In genomic region chr3:109683608-109684295, GRCm38 (mm10) we compare ENCODE assay signal across 14 mouse cellular contexts.
A peak's percentile ranks its signal among the peaks of the same experiment; 100 is the strongest.
DNase-seq lines count a peak whose midpoint lies in the region; ATAC-seq and TF ChIP-seq lines count a peak whose summit lies in the region.
"Had no signal": no experiment of that assay in that cellular context is flagged by ENCODE, and none has a peak within 500 bp of the region (broad histone marks: within the 10 kb centered on the region; RNA-seq: fewer than 3 reads in every experiment).

No protein-coding gene starts in this region.

- H3K36me3 ChIP-seq in forebrain, embryonic 15.5 days = no peaks in the 10 kb centered on the region
- no peaks in the 10 kb centered on the region for H3K36me3 ChIP-seq in forebrain, embryonic 12.5 days (replicated peaks)
- no peaks in the 10 kb centered on the region for H3K36me3 ChIP-seq in liver, postnatal 0 days (replicated peaks; ENCODE audit: insufficient read depth, low read length)
- H3K36me3 ChIP-seq in thymus, adult 2 months (ENCODE audit: control insufficient read depth, insufficient read depth, low read length) = no peaks in the 10 kb centered on the region
- H3K36me3 ChIP-seq: liver, embryonic 15.5 days had no signal

- no peak overlapping the region for H3K4me3 ChIP-seq in forebrain, embryonic 15.5 days
- no peak overlapping the region for H3K4me3 ChIP-seq in forebrain, embryonic 12.5 days (replicated peaks)
- H3K4me3 ChIP-seq in liver, postnatal 0 days (ENCODE audit: low read depth, low read length) = no peak overlapping the region
- no peak overlapping the region for H3K4me3 ChIP-seq in thymus, adult 2 months (ENCODE audit: control insufficient read depth, insufficient read depth, low read length)
- H3K4me3 ChIP-seq: kidney, embryonic 15.5 days; liver, embryonic 15.5 days had no signal

- peak; percentile 21; the same call in 1 of the 2 replicates for ATAC-seq in forebrain, embryonic 15.5 days (replicated peaks)
- no peak for ATAC-seq in forebrain, embryonic 12.5 days (ENCODE audit: low FRiP score)
- ATAC-seq in liver, postnatal 0 days = no peak

- H3K27me3 ChIP-seq in forebrain, embryonic 15.5 days = no peaks in the 10 kb centered on the region
- H3K27me3 ChIP-seq in forebrain, embryonic 12.5 days = no peaks in the 10 kb centered on the region
- H3K27me3 ChIP-seq in liver, postnatal 0 days (ENCODE audit: insufficient read depth, low read length) = no peaks in the 10 kb centered on the region
- no peaks in the 10 kb centered on the region for H3K27me3 ChIP-seq in thymus, adult 2 months (ENCODE audit: control insufficient read depth, insufficient read depth, low read length)
- H3K27me3 ChIP-seq: kidney, embryonic 15.5 days; liver, embryonic 15.5 days had no signal

- no peaks in the 10 kb centered on the region for H3K9me3 ChIP-seq in forebrain, embryonic 15.5 days
- no peaks in the 10 kb centered on the region for H3K9me3 ChIP-seq in forebrain, embryonic 12.5 days
- H3K9me3 ChIP-seq in liver, postnatal 0 days (ENCODE audit: low read length) = no peaks in the 10 kb centered on the region
- H3K9me3 ChIP-seq: kidney, embryonic 15.5 days; liver, embryonic 15.5 days had no signal

- no peak overlapping the region for H3K27ac ChIP-seq in forebrain, embryonic 15.5 days (replicated peaks)
- no peak overlapping the region for H3K27ac ChIP-seq in forebrain, embryonic 12.5 days
- no peak overlapping the region for H3K27ac ChIP-seq in liver, postnatal 0 days (ENCODE audit: low read depth)
- H3K27ac ChIP-seq in thymus, adult 2 months (ENCODE audit: control insufficient read depth, insufficient read depth, low read length) = no peak overlapping the region
- H3K27ac ChIP-seq: kidney, embryonic 15.5 days; liver, embryonic 15.5 days had no signal

- WGBS in forebrain, embryonic 15.5 days = 51% methylated on average over 5 of the region's 5 CpGs
- WGBS in forebrain, embryonic 12.5 days = 80% methylated on average over 5 of the region's 5 CpGs
- WGBS in liver, postnatal 0 days (ENCODE audit: insufficient replicate concordance) = 76% methylated on average over 5 of the region's 5 CpGs
- 88% methylated on average over 5 of the region's 5 CpGs for WGBS in thymus, adult 2 months

- DNase-seq in urinary bladder, postnatal 14 days (ENCODE audit: low spot score) = peak; percentile 16
- no peak for DNase-seq in urinary bladder, postnatal 4 days (ENCODE audit: low spot score in 2 of 2)
- DNase-seq in layer of hippocampus, adult 8-10 months (ENCODE audit: low spot score in 2 of 2) = peak; percentile 19 to 32
- DNase-seq in liver, postnatal 0 days = no peak
- no peak for DNase-seq in thymus, adult 2 months
- DNase-seq in frontal cortex, postnatal 10 days (ENCODE audit: low spot score in 2 of 2) = no peak
- DNase-seq: adrenal gland, postnatal 25 days; cerebellum, adult 8-10 months; embryo, embryonic 11 days; spleen, adult 18-20 months had no signal

- TF ChIP-seq EP300 in liver, postnatal 0 days (IDR thresholded peaks at IDR 0.05; ENCODE audit: low read depth) = no peak

- no peak overlapping the region for H3K4me2 ChIP-seq in forebrain, embryonic 15.5 days (replicated peaks)
- no peak overlapping the region for H3K4me2 ChIP-seq in forebrain, embryonic 12.5 days
- H3K4me2 ChIP-seq in liver, postnatal 0 days (ENCODE audit: low read depth, low read length) = no peak overlapping the region
- H3K4me2 ChIP-seq: kidney, embryonic 15.5 days; liver, embryonic 15.5 days had no signal

- no peak overlapping the region for H3K9ac ChIP-seq in forebrain, embryonic 15.5 days (replicated peaks)
- no peak overlapping the region for H3K9ac ChIP-seq in forebrain, embryonic 12.5 days
- H3K9ac ChIP-seq in liver, postnatal 0 days (replicated peaks) = no peak overlapping the region
- H3K9ac ChIP-seq: kidney, embryonic 15.5 days; liver, embryonic 15.5 days had no signal

- H3K4me1 ChIP-seq in forebrain, embryonic 15.5 days = peaks cover 4% of the 10 kb centered on the region; the same call in 1 of the 2 replicates
- H3K4me1 ChIP-seq in forebrain, embryonic 12.5 days = no peaks in the 10 kb centered on the region
- no peaks in the 10 kb centered on the region for H3K4me1 ChIP-seq in liver, postnatal 0 days (ENCODE audit: insufficient read depth)
- no peaks in the 10 kb centered on the region for H3K4me1 ChIP-seq in thymus, adult 2 months (replicated peaks; ENCODE audit: control insufficient read depth, insufficient read depth, low read length)
- H3K4me1 ChIP-seq: kidney, embryonic 15.5 days; liver, embryonic 15.5 days had no signal

- no peak for TF ChIP-seq CTCF in liver, postnatal 0 days (IDR thresholded peaks at IDR 0.05; ENCODE audit: low read depth)
- no peak for TF ChIP-seq CTCF in thymus, adult 2 months (IDR thresholded peaks at IDR 0.05; ENCODE audit: borderline replicate concordance, control insufficient read depth, extremely low read depth, insufficient read depth, low read length, poor library complexity)

- no peak for TF ChIP-seq POLR2A in thymus, adult 2 months (IDR thresholded peaks at IDR 0.05; ENCODE audit: control insufficient read depth, extremely low read depth, insufficient read depth, low read length, poor library complexity)

Comparison
In these comparisons a context has a peak if more than half of its experiments do, and no peak if none do; other contexts are left out.
1. DNase-seq: peak in urinary bladder, postnatal 14 days (single experiment) and layer of hippocampus, adult 8-10 months (2 of 2); none in urinary bladder, postnatal 4 days (0 of 2), liver, postnatal 0 days (single experiment), thymus, adult 2 months (single experiment) and frontal cortex, postnatal 10 days (0 of 2).